Mouse (Mus musculus) bone marrow, adult 2 months (tissue): ENCODE measurements around the gene Scyl2.

Source experiments
- CTCF ChIP-seq: fragments of 200-500 bp; IDR thresholded peaks from 2 replicates; pipeline ENCODE4 v1.5.1; 2011; ENCODE audit warnings: low read length, control low read depth; ENCODE audit not compliant: control insufficient read depth, insufficient read depth
- POLR2A ChIP-seq: fragments of 200-500 bp; IDR thresholded peaks from 2 replicates; pipeline ENCODE4 v1.6.1; 2011; ENCODE audit warnings: low read depth, mild to moderate bottlenecking, control low read depth, low read length, borderline replicate concordance; ENCODE audit not compliant: control insufficient read depth

DNA sequence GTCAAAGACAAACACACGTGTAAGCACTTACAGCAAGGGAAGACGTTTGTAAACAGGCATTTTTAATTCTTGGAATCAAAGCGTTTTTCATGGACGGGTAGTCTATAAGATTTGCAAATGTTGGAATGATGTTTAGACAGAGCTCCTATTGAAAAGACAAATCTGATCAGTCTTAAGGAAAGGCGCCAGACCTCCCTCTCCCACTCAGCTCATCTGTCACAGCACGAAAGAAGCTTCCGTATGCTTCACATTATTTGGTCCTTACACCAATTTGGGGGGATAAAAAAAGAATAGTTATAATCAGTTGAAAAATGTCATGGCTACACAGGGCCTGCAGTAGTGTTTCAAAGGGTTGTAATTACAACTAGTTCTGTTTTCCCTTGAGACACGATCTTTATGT, 33.2 kb downstream of the Scyl2 start:
- TF ChIP-seq CTCF (no peak), POLR2A (no peak)
